Mouse (Mus musculus) lung, adult 2 months (tissue): Measurements from ENCODE around the gene Vdr.

ENCODE experiments used
- CTCF ChIP-seq: fragments of 200-500 bp; IDR thresholded peaks from 2 replicates; pipeline ENCODE4 v1.5.1; 2011; ENCODE audit warnings: mild to moderate bottlenecking, low read length, control low read depth; ENCODE audit not compliant: insufficient read depth
- POLR2A ChIP-seq: fragments of 200-500 bp; IDR thresholded peaks from 2 replicates; pipeline ENCODE4 v1.6.1; 2011; ENCODE audit warnings: low read depth, mild to moderate bottlenecking, control low read depth, low read length, borderline replicate concordance; ENCODE audit errors: extremely low read depth

GRCm38 (mm10) chr15:97920306-97920705 lies 9.9 kb upstream of the Vdr start:
- TF ChIP-seq POLR2A = no peak
- no peak for TF ChIP-seq CTCF
